Mouse (Mus musculus): ENCODE results near the gene Opalin.

GRCm38 (mm10) chr19:41020537-41020936, 56.4 kb downstream of the Opalin start:
- TF ChIP-seq CTCF (conservative IDR thresholded peaks at IDR 0.05; ENCODE audit: insufficient read depth, insufficient read length, low read depth, low read length), result no peak
- TF ChIP-seq POLR2A (IDR thresholded peaks at IDR 0.05; ENCODE audit: low read depth, low read length), result no peak

Data from kidney, adult 2 months (tissue).